Mouse (Mus musculus): ENCODE data around the gene Parp16. TPM values are rescaled to one million over a fixed set of nuclear protein-coding genes. Genes with fewer than 3 reads are reported as not detected.

Gene Parp16
- total and polyA plus RNA-seq, 3 experiments = 0.44 to 1.7 (median 0.81) TPM

- Histone ChIP-seq H3K9ac (ENCODE audit: insufficient read depth, low read depth) (no peak overlapping the region), H3K36me3 (replicated peaks in 1 of 2; ENCODE audit: control insufficient read depth in 1 of 2, insufficient read depth in 1 of 2, low read length in 1 of 2) (no peaks in the 10 kb centered on the region), H3K4me1 (ENCODE audit: control insufficient read depth in 1 of 2, insufficient read depth in 2 of 2) (peaks cover 3 to 13% of the 10 kb centered on the region in 2 experiments; a peak in 2 of 4 replicates), H3K27ac (ENCODE audit: insufficient read depth, low read depth) (no peak overlapping the region), H3K4me2 (ENCODE audit: insufficient read depth, low read depth, poor library complexity, severe bottlenecking) (no peak overlapping the region), H3K4me3 (replicated peaks in 1 of 3; ENCODE audit: low read depth in 2 of 3, low read length in 2 of 3, poor library complexity in 1 of 3) (no peak overlapping the region), H3K79me2 (replicated peaks; ENCODE audit: control insufficient read depth, extremely low read depth, insufficient read depth, poor library complexity, severe bottlenecking) (no peaks in the 10 kb centered on the region), H3K27me3 (replicated peaks) (peaks cover 2% of the 10 kb centered on the region), H3K9me3 (replicated peaks; ENCODE audit: low read length) (no peaks in the 10 kb centered on the region)
- TF ChIP-seq MEF2A (IDR thresholded peaks at IDR 0.05; ENCODE audit: borderline replicate concordance, low read depth, low read length) = no peak
- no peak for TF ChIP-seq BHLHE40 (IDR thresholded peaks at IDR 0.05; ENCODE audit: low read depth, low read length)
- no peak for TF ChIP-seq UBTF (IDR thresholded peaks at IDR 0.05; ENCODE audit: low read depth, low read length)
- no peak for TF ChIP-seq EP300 (IDR thresholded peaks at IDR 0.05; ENCODE audit: low read length)
- no peak for TF ChIP-seq MAFK (IDR thresholded peaks at IDR 0.05; ENCODE audit: insufficient replicate concordance, low read length)
- TF ChIP-seq PAX5 (IDR thresholded peaks at IDR 0.05; ENCODE audit: low read length) = no peak
- no peak for TF ChIP-seq IRF4 (IDR thresholded peaks at IDR 0.05; ENCODE audit: low read depth, low read length)
- TF ChIP-seq MXI1 (IDR thresholded peaks at IDR 0.05; ENCODE audit: low read depth, low read length) = no peak
- no peak for TF ChIP-seq NRF1 (IDR thresholded peaks at IDR 0.05; ENCODE audit: low read depth, low read length)
- no peak for TF ChIP-seq GABPA (IDR thresholded peaks at IDR 0.05; ENCODE audit: insufficient replicate concordance, low read depth, low read length)
- no peak for TF ChIP-seq JUND (conservative IDR thresholded peaks at IDR 0.05; ENCODE audit: low read depth, low read length)
- DNase-seq (ENCODE audit: extremely low read depth) = no peak
- dilution Hi-C loops (cut with MboI; ENCODE audit: extremely low pct_ligation_motif_present, extremely low pct_unique_long_range_greater_than_20kb, low sequenced_read_pairs) (no loop called here), in situ Hi-C loops (cut with MboI; ENCODE audit: low pct_ligation_motif_present, low pct_unique_long_range_greater_than_20kb, low sequenced_read_pairs) (no loop called here)
Measured at GRCm38 (mm10) chr9:65208293-65209179, 13.4 kb downstream of the Parp16 start.

GRCm38 (mm10) chr9:65211598-65211997 is 16.4 kb downstream of the Parp16 start:
- Histone ChIP-seq H3K27me3 (replicated peaks) (peaks cover 9% of the 10 kb centered on the region), H3K9me3 (replicated peaks; ENCODE audit: low read length) (no peaks in the 10 kb centered on the region), H3K9ac (ENCODE audit: insufficient read depth, low read depth) (no peak overlapping the region), H3K4me3 (replicated peaks in 1 of 3; ENCODE audit: low read depth in 2 of 3, low read length in 2 of 3, poor library complexity in 1 of 3) (no peak overlapping the region), H3K4me1 (ENCODE audit: control insufficient read depth in 1 of 2, insufficient read depth in 2 of 2) (peaks cover 0 to 19% of the 10 kb centered on the region in 2 experiments; a peak in 2 of 4 replicates), H3K4me2 (ENCODE audit: insufficient read depth, low read depth, poor library complexity, severe bottlenecking) (no peak overlapping the region), H3K27ac (ENCODE audit: insufficient read depth, low read depth) (no peak overlapping the region), H3K79me2 (replicated peaks; ENCODE audit: control insufficient read depth, extremely low read depth, insufficient read depth, poor library complexity, severe bottlenecking) (no peaks in the 10 kb centered on the region), H3K36me3 (replicated peaks in 1 of 2; ENCODE audit: control insufficient read depth in 1 of 2, insufficient read depth in 1 of 2, low read length in 1 of 2) (no peaks in the 10 kb centered on the region)
- in situ Hi-C loops (cut with MboI; ENCODE audit: low pct_ligation_motif_present, low pct_unique_long_range_greater_than_20kb, low sequenced_read_pairs) (no loop called here), dilution Hi-C loops (cut with MboI; ENCODE audit: extremely low pct_ligation_motif_present, extremely low pct_unique_long_range_greater_than_20kb, low sequenced_read_pairs) (no loop called here)
- TF ChIP-seq MYC (IDR thresholded peaks at IDR 0.05; ENCODE audit: low read depth, low read length) (no peak), CTCF (conservative IDR thresholded peaks at IDR 0.05 in 1 of 2, IDR thresholded peaks at IDR 0.05 in 1 of 2; ENCODE audit: low read depth in 2 of 2, low read length in 2 of 2) (no peak), BHLHE40 (IDR thresholded peaks at IDR 0.05; ENCODE audit: low read depth, low read length) (no peak), GABPA (IDR thresholded peaks at IDR 0.05; ENCODE audit: insufficient replicate concordance, low read depth, low read length) (no peak)
- DNase-seq (ENCODE audit: extremely low read depth) = no peak
